Mouse (Mus musculus) C2C12 (cell line): Measurements from ENCODE around the gene Gm8362.
"Not testable (repeated sequence)": the region's sequence is repeated elsewhere in the genome, so short reads cannot be mapped to it uniquely, and the experiment has no call there.

Experiments
- CEBPB ChIP-seq: IDR thresholded peaks from one replicate; pipeline ENCODE4 v1.6.1; 2011; ENCODE audit warnings: low read depth, mild to moderate bottlenecking, control low read depth, moderate library complexity
- CTCF ChIP-seq: IDR thresholded peaks from one replicate; pipeline ENCODE4 v1.5.1; 2011; ENCODE audit not compliant: control insufficient read depth, insufficient read depth, insufficient read length
- FOSL1 ChIP-seq: IDR thresholded peaks from one replicate; pipeline ENCODE4 v1.8.0; 2011; ENCODE audit warnings: mild to moderate bottlenecking, low read length; ENCODE audit not compliant: poor library complexity, insufficient read depth, severe bottlenecking
- MAX ChIP-seq: IDR thresholded peaks from one replicate; pipeline ENCODE4 v1.6.1; 2011; ENCODE audit warnings: mild to moderate bottlenecking, control low read depth
- MYOD1 ChIP-seq: IDR thresholded peaks from one replicate; pipeline ENCODE4 v1.6.1; 2011; ENCODE audit warnings: low read depth; ENCODE audit not compliant: control insufficient read depth, insufficient read length

GRCm38 (mm10) chr14:6774311-6774710 is at the start of gene Gm8362:
- TF ChIP-seq CEBPB, CTCF, FOSL1, MAX, MYOD1: not testable (repeated sequence)
